21 mouse cellular contexts compared by ENCODE assay signal in the genomic region with DNA sequence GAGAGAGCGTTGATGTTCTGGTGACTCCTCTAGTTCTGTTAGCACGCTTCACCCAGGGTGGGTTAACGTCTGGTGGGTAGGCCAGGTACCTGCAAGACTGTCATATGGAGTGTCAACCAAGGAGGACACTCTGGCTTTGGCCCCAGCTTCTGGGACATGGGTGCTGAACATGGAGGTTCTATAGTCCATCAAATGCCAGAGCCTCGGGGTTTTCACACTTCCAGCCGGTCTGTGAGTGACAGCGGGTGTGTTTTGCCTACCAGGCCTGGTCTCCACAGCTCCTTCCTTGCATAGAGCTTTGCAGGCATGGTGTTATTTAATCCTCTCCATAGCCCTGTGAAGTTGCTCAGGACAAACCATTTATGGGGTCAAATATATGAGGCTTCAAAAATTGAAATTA. TPM values are rescaled to one million over a fixed set of nuclear protein-coding genes. Genes with fewer than 3 reads are reported as not detected.
"Had no signal": no experiment of that assay in that cellular context is flagged by ENCODE, and none has a peak within 500 bp of the region (broad histone marks: within the 10 kb centered on the region; RNA-seq: fewer than 3 reads in every experiment).

No protein-coding gene starts in this region.

- DNase-seq: retina, postnatal 1 day; right cerebral cortex, adult 18-20 months; right cerebral cortex, postnatal 14 days; right cerebral cortex, postnatal 25 days; right cerebral cortex, postnatal 4 days; spleen, adult 18-20 months; thymus, adult 18-20 months; thymus, adult 2 months; thymus, postnatal 14 days; thymus, postnatal 25 days; thymus, postnatal 36 days; thymus, postnatal 4 days had no signal

- H3K27ac ChIP-seq: neural tube, embryonic 13.5 days; neural tube, embryonic 15.5 days; stomach, embryonic 15.5 days; stomach, postnatal 0 days had no signal

- H3K9ac ChIP-seq: neural tube, embryonic 13.5 days; neural tube, embryonic 15.5 days; stomach, embryonic 15.5 days had no signal

- H3K9me3 ChIP-seq: neural tube, embryonic 13.5 days; neural tube, embryonic 15.5 days; stomach, embryonic 15.5 days had no signal

- H3K4me2 ChIP-seq: neural tube, embryonic 13.5 days; neural tube, embryonic 15.5 days; stomach, embryonic 15.5 days had no signal

- H3K27me3 ChIP-seq: neural tube, embryonic 13.5 days; neural tube, embryonic 15.5 days; stomach, embryonic 15.5 days had no signal

- H3K4me3 ChIP-seq: neural tube, embryonic 13.5 days; neural tube, embryonic 15.5 days; stomach, embryonic 15.5 days had no signal

RNA-seq across cellular contexts. Expression of a gene that starts 55.4 kb away (rescaled TPM):
- total RNA-seq: neutrophil, adult 5-6 weeks had no signal
- polyA plus RNA-seq: small intestine, adult 2 months; spleen, adult 2 months; stomach, embryonic 14.5 days; stomach, embryonic 16.5 days had no signal
